Mouse (Mus musculus) lung, postnatal 14 days (tissue): ENCODE data around the gene Ptprcap.
"Not testable (repeated sequence)": the region's sequence is repeated elsewhere in the genome, so short reads cannot be mapped to it uniquely, and the experiment has no call there.

Experiments used
- DNase-seq: peaks from one replicate; pipeline ENCODE4 v3.0.0; 2021

The Ptprcap gene

DNA sequence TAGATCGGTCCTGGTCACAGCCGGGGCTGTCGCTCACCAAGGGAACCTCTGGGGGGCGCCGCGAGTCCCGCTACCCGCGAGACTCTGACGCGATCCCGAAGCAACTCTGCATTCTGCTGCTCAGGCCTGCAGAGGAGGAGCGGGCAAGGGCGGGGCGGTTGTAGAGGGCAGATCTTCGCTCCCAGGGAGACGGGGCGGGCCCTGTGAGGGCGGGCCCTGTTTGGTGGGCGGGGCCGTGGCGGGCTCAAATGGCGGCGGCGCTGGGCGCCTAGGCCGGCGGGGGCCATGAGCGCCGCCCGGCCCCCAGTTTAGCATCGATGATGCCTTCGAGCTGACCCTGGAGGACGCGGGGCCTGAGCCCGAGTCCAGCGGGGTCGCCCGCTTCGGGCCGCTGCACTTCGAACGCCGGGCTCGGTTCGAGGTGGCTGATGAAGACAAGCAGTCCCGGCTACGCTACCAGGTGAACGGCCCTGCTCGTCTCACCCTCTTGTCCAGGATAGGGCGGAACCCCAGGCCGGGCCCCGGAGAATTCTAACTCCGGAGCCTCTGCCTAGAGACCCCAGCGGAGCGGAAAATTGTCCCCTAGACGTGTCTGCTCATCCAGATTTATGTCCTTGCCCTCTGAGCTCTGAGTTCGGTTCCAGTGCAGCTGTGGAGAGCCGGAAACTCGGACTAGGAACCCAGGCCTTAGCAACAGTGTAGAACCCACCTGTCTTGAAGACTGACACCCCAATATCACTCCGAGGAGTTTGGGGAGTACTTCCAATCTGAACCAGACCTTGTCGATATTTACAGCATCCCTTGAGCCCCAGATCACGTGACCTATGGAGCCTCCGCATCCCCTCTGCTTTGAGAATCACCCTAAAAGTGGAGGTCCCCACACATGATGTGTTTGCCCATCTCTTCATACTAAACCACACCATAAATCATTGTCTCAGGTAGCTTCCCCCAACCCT, 27.4 kb upstream of the Ptprcap start, which contains the start of gene Aip:
Gene Aip (minus strand): TSS at position 118 of the 956 bp plus-strand sequence.
- peak; percentile 99 for DNase-seq

DNA sequence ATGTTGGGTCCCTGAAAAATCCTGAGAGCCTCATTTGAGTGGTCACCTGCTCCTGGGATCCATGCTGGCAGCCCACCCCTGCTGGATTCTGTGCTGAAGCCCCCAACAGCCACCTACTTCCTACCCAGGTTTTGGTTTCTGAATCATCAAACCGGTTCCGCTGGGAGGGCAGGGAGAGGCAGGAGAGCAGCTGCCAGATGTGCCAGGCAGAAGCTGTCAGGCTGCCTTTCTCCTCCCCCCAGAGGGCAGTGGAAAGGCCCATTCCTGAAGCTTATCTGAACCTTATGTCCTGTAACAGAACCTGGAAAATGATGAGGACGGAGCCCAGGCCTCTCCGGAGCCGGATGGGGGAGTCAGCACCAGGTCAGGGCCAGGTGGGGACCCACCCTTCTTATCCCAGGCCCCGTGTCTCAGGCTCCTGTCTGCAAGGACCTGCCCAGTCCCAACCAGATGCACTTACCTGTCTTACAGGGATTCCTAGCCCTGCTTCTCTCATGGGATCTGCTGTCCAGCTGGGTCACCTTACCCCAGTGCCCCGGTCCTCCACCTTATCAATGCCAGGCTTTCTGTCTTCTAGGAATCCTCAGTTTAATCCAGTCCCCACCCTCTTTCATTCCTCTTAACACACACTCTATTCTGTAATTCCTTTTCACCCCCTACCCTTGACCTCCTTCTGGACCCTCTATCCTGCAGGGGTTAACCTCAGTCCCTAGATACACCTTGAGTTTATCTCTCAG, 26.5 kb upstream of the Ptprcap start:
- no peak for DNase-seq

DNA sequence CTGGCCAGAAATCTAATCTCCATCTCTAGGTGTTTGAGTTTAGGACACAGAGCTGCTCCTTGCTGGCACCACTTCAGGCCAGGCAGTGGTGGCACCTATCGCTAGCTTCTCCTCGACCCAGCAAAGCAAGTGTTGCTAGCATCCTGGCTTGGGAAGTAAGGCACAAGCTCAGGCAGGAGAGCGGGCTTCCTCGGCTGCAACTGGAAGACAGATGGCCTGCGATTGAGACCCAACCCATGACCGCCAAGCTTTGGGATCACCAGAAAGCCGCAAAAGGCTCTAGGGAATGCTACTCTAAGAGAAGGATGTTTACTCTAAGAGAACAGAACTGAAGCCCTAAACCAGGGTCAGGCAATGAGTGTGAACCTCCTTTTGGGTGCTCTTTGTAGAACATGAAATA, 23.9 kb upstream of the Ptprcap start:
- DNase-seq, result no peak

DNA sequence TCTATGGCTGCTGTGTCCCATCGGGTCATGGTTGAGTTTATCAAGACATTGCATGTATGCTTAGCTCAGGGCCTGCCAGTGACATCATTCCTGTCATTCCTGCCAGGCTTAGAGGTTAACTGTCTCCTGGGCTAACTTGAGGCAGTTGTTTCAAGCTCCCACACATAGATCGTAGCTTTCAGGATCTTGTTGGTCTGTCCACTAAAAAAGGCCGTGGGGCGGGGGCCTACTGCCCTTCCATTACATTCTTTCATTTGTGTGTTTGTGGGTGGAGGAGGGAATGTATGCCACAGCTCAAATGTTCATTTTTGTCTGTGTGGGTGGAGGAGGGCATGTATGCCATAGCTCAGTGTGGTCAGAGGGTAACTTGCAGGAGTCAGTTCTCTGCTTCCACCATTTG, 23.3 kb upstream of the Ptprcap start:
- no peak for DNase-seq

DNA sequence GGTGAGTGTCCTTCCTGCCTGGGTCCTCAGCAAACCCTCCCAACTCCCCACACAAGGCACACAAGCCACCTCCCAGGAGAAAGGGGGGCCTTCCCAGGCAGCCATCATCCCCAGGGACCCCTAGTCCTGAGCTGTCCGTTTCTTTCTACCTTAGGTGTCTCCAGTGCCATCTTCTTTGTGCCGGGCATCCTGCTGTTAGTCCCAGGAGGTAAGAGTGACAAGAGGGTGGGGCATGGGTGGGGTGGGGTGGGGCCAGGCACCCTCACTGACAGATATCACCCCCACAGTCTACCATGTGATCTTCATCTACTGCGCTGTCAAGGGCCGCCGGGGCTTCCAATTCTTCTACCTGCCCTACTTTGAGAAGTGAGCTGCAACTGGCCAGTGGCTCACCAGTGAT, 22.3 kb upstream of the Ptprcap start:
- no peak for DNase-seq

DNA sequence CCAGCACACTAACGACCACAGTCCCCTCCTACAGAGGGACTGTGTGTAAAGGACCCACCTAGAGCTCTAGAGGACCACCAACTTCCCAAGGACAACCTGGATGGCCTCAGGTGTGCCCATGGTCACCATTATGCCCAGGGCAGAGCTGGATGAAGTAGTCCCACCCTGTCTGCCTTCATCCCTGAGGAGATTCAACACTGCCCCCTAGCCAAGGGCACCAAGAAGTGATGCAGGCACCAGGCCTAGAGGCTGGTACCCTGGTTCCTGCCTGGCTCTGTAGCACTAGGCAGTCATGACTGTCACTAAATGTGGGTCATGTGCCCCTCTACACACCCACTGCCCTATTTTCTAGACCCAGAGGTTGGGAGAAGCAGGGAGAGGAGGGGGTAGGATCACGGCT, 21.6 kb upstream of the Ptprcap start:
- no peak for DNase-seq

DNA sequence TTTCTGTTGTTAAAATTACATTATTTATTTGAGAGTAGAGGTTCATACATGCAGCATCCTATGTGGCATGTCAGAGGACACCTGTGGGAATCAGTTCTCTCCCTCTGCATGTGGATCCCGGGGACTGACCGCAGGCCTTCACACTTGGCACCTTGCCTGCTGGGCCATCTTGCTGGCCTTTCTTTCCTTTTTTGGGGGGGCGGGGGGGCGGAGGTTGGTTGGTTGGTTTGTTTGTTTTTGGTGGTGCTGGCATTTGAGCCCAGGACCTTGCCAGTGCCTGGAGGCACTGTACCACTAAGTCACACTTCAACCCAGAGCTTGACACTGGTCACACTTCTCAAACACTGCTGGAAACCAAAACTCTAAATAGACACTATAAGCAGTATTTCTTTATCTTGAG, 19.1 kb upstream of the Ptprcap start:
- no peak for DNase-seq

DNA sequence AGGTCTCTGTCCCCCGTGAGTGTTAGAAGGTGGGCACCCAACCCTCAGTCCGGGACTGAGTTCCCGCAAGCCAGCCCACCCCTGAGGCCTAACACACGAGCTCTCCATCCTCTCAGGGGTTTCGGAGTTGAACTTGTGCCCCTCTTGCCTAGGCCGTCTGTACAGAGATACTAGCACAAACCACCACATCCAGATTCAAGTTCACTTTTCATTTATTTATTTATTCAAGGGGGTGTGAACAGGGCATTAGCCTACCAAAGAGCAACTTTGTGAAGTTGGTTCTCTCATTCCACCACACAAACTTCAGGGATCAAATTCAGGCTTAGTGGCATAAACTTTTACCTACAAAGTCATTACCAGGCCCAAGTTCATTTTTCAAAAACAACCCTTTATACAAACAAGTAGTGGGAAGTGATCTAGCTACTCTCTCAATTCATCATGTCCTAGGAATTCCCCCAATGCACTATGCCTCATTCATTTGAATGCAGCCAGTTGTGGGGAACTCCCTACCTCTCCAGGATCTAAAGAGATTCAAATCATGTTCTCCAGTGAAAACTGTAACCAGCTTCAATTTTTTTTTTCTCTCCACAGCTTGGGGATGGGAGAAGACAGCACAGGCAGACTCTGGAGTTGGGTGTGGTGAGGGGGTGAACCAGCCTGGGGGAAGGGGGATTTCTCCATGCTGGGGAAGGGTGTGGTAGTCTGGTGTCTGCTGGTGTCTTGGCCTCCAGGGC, 18.0 kb upstream of the Ptprcap start:
- not testable (repeated sequence) for DNase-seq

DNA sequence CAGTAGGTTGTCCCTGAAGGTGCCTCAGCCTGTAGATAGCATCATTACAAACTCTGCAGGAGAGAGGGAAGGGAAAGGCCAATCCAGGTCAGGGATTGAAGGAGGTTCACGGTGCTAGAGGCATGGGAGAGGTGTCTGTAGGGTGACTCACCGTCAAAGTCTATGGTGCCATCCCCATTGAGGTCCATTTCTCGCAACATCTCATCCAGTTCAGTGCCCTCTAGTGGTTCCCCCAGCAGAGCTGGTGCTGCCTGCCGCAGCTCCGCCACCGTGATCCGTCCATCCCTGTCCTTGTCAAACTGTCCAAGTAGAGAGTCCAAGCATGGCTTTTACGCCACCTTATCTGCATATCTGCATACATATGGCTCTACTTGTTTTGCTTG, 17.4 kb upstream of the Ptprcap start:
- DNase-seq, result not testable (repeated sequence)

DNA sequence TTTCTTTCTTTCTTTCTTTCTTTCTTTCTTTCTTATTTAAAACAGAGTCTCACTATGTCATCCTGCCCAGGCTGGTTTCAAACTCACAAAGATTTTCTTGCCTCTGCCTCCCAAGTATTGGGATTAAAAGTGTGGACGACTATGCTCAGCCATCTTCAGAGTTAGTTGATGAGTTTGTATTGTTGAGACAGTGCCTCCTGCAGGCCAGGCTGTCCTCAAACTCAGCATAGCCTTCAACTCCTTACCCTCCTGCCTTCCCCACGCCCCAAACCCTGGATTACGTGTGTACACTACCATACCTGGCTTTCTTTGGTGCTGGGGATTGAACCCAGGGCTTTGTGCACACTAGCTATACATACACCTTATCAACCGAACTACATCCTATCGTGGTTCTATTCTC, 16.9 kb upstream of the Ptprcap start:
- no peak for DNase-seq

DNA sequence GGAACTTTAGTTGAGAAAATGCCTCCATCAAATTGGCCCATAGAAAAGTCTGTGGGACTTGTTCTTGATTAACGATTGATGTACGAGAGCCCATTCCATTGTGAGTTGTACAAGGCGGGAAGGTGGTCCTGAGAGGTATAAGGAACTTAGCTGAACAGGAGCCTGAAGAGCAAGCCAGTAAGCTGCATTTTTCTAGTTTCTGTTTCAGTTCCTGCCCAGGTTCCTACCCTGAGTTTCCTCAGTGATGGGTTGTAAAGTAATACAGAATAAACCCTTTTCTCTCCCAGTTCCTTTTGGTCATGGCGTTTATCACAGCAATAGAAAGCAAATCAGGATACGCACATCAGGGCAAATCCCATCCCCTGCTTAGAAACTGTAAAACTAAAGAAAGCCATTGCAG, 15.5 kb upstream of the Ptprcap start:
- no peak for DNase-seq

DNA sequence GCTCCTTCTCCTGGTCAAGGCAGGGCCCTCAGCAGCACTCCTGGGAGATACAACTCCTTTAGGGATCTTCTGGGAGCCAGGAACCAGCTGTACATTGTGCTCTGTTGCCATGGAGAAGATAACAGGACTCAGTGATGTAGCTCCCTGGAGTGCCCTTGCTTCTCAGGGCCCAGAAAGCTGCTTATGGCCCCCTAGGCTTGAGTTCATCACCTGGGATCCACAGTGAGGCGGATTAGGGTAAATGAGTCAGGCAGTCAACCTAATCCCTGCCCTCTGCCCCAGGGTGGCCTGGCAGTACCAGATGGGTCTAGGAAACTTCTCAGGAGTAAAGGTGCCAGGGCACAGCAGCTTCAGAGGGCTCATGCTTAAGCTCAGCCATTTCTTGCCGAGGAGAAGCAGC, 14.0 kb upstream of the Ptprcap start, which contains the start of gene Gpr152:
Gene Gpr152 (plus strand): TSS at position 342 of the 400 bp plus-strand sequence.
- no peak for DNase-seq

DNA sequence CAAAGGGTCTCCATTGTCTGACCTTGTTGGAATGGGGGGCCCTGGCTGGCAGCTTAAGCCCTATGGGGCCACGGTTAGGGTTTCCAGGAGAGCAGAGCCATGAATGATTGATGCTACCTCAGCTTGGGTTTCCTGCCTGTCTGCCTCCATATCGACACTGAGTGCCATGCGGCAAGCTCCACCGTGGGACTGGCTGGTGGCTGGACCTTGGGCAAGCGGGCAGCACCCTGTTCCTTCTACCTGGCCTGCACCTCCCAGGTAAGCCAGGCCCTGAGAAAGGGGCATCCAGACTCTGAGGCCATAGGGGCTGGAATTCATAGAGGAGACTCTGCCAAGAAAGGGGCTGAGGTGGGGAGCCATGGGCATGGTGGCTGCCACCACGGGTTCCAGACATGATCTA, 13.3 kb upstream of the Ptprcap start:
- no peak for DNase-seq

DNA sequence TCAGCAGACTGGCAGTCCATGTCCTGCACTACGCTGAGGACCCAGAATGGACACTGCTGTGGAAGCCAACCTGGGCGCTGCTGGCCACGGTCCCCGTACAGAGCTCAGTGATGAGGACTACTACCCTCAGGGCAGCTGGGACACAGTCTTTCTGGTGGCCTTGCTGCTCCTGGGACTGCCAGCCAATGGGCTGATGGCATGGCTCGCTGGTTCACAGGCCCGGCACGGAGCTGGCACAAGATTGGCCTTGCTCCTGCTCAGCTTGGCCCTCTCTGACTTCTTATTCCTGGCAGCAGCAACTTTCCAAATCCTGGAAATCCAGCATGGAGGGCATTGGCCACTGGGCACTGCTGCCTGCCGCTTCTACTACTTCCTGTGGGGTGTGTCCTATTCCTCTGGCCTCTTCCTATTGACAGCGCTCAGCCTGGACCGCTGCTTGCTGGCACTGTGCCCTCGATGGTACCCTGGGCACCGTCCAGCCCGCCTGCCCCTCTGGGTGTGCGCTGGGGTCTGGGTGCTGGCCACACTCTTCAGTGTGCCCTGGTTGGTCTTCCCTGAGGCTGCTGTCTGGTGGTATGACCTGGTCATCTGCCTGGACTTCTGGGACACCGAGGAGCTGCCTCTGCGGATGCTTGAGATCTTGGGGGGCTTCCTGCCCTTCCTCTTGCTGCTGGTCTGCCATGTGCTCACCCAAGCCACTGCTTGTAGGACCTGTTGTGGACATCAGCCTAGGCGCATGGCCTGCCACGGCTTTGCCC, 10.8 kb upstream of the Ptprcap start:
- no peak for DNase-seq

DNA sequence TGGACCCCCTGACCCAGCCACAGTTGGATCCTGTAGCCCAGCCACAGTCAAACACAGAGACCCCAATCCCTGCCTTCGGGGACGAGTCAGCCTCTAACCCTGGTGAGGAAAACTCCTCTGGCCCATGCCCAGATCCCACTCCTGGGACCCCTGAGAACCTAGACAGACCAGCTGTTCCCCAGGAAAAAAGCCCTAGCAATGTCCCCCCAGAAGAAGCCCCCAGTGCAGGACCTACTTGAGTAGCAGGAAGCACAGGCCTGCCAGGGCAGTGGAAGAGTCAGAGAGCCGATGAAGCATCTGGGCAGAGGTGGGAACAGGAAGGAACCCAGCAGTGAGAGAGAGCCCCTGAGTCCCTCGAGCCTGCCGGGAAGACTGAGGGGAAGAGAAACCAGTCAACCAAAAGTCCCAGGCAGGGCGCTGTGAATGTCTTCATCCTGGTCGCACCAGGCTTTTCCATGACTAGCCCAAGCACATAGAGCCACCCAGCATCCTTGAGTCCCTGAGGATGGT, 9.6 kb upstream of the Ptprcap start, which contains the start of gene Cabp4:
Gene Cabp4 (minus strand): TSS at position 275 of the 510 bp plus-strand sequence.
- no peak for DNase-seq

DNA sequence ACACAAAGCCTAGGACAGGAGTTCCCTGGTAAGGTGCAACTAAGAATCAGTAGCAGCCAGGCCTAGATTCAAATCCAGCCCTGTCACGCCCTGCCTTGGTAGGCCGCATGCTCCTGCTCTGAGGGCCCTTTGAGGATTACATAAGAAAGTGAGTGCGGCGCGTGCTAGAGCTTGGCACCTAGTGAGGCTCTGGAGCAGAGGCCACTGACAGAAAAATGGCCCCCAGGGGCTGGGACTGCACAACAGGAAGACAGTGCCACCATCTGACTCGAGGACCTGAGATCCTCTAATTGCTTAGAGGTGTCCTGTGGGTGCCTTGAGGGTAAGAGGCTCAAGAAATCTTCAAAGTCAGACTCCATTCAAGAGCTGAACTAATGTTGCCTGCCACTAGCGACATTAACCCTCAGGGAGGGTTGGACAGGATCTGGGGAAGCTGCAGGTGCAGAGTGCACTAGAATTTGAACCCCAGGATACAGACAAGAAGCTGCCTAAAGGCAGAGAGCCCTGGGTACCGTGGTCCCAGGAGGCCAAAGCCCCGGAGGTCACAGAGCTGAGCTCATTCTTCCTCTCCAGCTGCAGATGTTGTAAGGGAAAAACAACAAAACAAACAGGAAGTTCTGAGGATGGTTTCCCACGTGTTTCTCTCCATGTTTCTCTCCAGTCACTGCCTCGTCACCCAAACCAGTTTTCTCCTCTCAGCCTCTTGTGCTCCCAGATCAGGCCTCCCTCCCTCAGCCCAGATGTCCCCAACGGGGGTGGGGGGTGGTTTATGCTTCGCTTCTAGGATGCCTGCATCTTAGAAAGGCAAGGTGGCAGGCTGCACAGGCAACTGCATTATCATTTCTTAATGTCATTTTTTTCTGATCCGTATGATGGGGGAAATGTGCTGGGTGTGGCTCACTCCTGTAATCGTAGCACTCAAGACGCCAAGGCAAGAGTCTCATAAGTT, 8.6 kb upstream of the Ptprcap start:
- DNase-seq, result no peak

DNA sequence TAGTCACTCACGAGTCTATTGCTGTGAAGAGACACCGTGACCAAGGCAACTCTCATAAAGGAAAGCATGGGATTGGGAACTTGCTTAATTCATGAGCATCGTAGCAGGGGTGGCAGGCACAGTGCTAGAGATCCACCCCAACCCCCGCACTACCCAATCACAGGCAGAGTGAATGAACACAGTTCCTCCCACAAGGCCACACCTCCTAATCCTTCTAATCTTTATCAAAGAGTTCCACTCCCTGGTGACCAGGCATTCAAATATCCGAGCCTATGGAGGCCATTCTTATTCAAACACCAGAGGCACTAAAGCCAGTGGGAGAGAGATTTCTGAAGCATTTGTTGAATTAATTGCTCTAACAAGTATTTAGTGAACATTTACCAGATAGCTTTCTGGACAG, 7.5 kb upstream of the Ptprcap start:
- no peak for DNase-seq

DNA sequence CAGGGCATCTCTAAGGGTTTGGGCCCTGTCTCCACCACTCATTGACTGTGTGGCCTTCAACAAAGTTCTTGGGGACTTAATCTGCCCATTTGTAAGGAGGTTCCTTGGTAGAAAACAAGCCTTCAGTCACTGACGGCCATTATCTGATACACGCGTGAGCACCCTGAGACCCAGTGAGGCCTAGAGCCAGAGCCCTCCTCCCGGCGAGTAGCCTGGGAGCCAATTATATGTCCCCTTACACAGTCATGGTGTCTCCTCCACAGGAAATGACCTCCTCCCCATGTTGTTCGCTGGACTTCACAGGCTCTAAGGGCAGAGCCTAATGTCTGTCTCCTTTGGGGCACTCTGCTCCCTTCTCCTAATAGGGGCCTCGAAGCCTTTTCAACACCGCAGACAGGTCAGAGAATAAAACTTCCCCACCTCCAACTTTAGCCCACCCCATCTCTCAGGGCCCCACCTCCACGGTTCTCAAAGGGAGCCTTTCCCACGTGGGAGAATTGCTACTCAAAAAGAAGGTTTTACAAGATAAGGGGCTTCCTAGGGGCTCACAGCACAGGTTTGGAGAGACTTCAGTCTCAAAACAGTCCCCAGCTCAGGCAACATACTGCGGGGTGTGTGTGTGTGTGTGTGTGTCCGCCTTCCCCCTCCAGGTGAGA, 6.9 kb upstream of the Ptprcap start:
- DNase-seq, result no peak

DNA sequence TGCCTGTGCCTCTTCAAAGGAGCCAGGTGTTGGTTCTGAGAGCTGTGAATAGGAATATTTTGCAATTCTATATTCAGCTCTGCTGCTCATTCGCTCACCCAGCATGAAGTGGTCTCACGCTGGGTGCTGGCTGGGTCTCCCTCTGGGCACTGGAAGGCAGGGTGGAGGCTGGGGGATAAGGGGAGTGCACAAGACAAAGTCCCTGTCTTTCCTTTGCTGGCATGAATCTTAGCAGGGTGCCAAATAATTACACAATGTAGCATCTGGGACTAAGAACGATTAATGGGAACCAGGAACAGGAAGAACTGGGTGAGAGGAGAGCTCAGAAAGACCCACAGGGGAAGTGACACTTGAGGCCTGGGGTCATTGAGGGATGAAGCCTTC, 6.4 kb upstream of the Ptprcap start:
- no peak for DNase-seq

DNA sequence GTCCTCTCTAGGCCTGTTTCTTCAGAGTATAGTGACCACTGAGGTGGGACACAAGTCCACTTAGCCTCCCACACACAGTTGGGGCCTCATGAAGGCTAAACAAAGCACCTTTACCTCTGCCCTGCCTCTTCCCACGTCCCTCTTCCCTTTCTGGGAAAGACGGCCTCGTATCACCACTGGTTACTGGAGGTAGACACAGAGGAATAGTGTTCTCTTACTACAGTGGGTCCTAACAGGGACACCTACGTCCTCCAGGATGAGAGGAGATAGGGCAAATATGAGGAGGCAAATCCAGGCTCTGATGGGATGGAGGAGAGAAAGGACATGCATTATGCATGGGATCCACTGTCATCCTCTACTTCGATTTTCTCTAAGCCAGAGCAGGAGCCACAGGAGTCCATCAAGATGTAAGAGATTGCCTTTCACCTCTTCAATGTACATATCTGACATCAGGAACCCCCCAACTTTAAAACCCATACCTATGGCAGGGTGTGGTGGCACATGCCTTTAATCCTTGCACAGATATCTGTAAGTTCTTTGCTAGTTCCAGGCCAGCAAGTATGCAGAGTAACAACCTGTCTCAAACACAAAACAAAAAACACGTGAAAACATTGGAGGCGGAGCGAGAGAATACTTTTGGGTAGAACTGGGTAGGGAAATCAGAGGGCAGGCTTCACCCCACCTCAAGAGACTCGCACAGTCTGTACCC, 5.5 kb upstream of the Ptprcap start:
- DNase-seq, result no peak
